ENCODE assay signal across 8 mouse cellular contexts in genomic region chr11:86201037-86201786, GRCm38 (mm10). TPM values are rescaled to one million over a fixed set of nuclear protein-coding genes. Genes with fewer than 3 reads are reported as not detected.
A peak's percentile ranks its signal among the peaks of the same experiment; 100 is the strongest.
DNase-seq lines count a peak whose midpoint lies in the region; ATAC-seq and TF ChIP-seq lines count a peak whose summit lies in the region.

Gene Brip1, minus strand, starts transcription at chr11:86201193.

- peak; percentile 67 for TF ChIP-seq CTCF in liver, embryonic 14.5 days (IDR thresholded peaks at IDR 0.05; ENCODE audit: low read depth)
- peak; percentile 55 for TF ChIP-seq CTCF in stomach, postnatal 0 days (IDR thresholded peaks at IDR 0.05; ENCODE audit: low read depth)

- H3K9ac ChIP-seq in heart, embryonic 15.5 days, result peak within 1 kb of the TSS; percentile 80
- H3K9ac ChIP-seq in liver, embryonic 14.5 days (replicated peaks), result peak within 1 kb of the TSS; percentile 90
- H3K9ac ChIP-seq in neural tube, embryonic 11.5 days (ENCODE audit: low read length), result peak within 1 kb of the TSS; percentile 88
- H3K9ac ChIP-seq in stomach, postnatal 0 days (ENCODE audit: low read length), result peak within 1 kb of the TSS; percentile 85

- DNase-seq in CD8-positive naive resting alpha-beta T cell, adult 2 months (ENCODE audit: low read depth in 2 of 2, low spot score in 2 of 2), result peak; percentile 89 to 93
- peak; percentile 97 for DNase-seq in c-Kit-positive CD71-negative TER-119-negative erythroid progenitor cells, embryonic 14.5 days (ENCODE audit: low read depth)
- DNase-seq in forebrain, embryonic 10.5 days (ENCODE audit: extremely low spot score, low spot score), result peak; percentile 96
- peak; percentile 95 to 97 for DNase-seq in kidney, postnatal 25 days
- peak; percentile 97 for DNase-seq in liver, embryonic 14.5 days (ENCODE audit: low read depth in 3 of 3, low spot score in 3 of 3)
- DNase-seq in neural tube, embryonic 11.5 days (ENCODE audit: low spot score), result peak; percentile 96
- peak; percentile 98 for DNase-seq in stomach, postnatal 0 days (ENCODE audit: low spot score)

- H3K4me2 ChIP-seq in heart, embryonic 15.5 days, result peak within 1 kb of the TSS; percentile 79
- peak within 1 kb of the TSS; percentile 80 for H3K4me2 ChIP-seq in liver, embryonic 14.5 days (ENCODE audit: low read depth)
- peak within 1 kb of the TSS; percentile 66 for H3K4me2 ChIP-seq in neural tube, embryonic 11.5 days (ENCODE audit: low read depth)
- peak within 1 kb of the TSS; percentile 72 for H3K4me2 ChIP-seq in stomach, postnatal 0 days (replicated peaks; ENCODE audit: low read depth)

- TF ChIP-seq EP300 in liver, embryonic 14.5 days (IDR thresholded peaks at IDR 0.05; ENCODE audit: low read depth), result no peak
- peak; percentile 61 for TF ChIP-seq EP300 in stomach, postnatal 0 days (optimal IDR thresholded peaks at IDR 0.05)

- ATAC-seq in heart, embryonic 15.5 days (replicated peaks; ENCODE audit: insufficient number of reproducible peaks, insufficient read depth, low FRiP score, low read depth), result peak; percentile 97
- ATAC-seq in liver, embryonic 14.5 days (ENCODE audit: insufficient read depth), result peak; percentile 98
- peak; percentile 99 for ATAC-seq in neural tube, embryonic 11.5 days (ENCODE audit: insufficient read depth, low FRiP score, low TSS enrichment)
- ATAC-seq in stomach, postnatal 0 days (ENCODE audit: low FRiP score, low TSS enrichment), result peak; percentile 99

- under 1% methylated on average over 60 of the region's 60 CpGs for WGBS in forebrain, embryonic 10.5 days
- under 1% methylated on average over 60 of the region's 60 CpGs for WGBS in heart, embryonic 15.5 days
- WGBS in liver, embryonic 14.5 days (ENCODE audit: insufficient replicate concordance), result under 1% methylated on average over 60 of the region's 60 CpGs
- under 1% methylated on average over 60 of the region's 60 CpGs for WGBS in neural tube, embryonic 11.5 days
- WGBS in stomach, postnatal 0 days, result under 1% methylated on average over 60 of the region's 60 CpGs

- H3K27ac ChIP-seq in forebrain, embryonic 10.5 days, result peak within 1 kb of the TSS; percentile 95
- peak within 1 kb of the TSS; percentile 91 for H3K27ac ChIP-seq in heart, embryonic 15.5 days
- H3K27ac ChIP-seq in liver, embryonic 14.5 days, result peak within 1 kb of the TSS; percentile 78
- H3K27ac ChIP-seq in neural tube, embryonic 11.5 days (ENCODE audit: low read depth, low read length), result peak within 1 kb of the TSS; percentile 42; the same call in 1 of the 2 replicates
- H3K27ac ChIP-seq in stomach, postnatal 0 days (replicated peaks), result peak within 1 kb of the TSS; percentile 88

- H3K9me3 ChIP-seq in forebrain, embryonic 10.5 days, result peaks cover 38% of the 10 kb centered on the region
- H3K9me3 ChIP-seq in heart, embryonic 15.5 days (replicated peaks), result no peaks in the 10 kb centered on the region
- no peaks in the 10 kb centered on the region for H3K9me3 ChIP-seq in liver, embryonic 14.5 days (ENCODE audit: control insufficient read depth, low read length)
- H3K9me3 ChIP-seq in neural tube, embryonic 11.5 days (ENCODE audit: control insufficient read depth, low read length), result no peaks in the 10 kb centered on the region
- H3K9me3 ChIP-seq in stomach, postnatal 0 days (ENCODE audit: control insufficient read depth, low read length), result no peaks in the 10 kb centered on the region

- H3K4me3 ChIP-seq in forebrain, embryonic 10.5 days, result peak within 1 kb of the TSS; percentile 72
- peak within 1 kb of the TSS; percentile 68 for H3K4me3 ChIP-seq in heart, embryonic 15.5 days
- H3K4me3 ChIP-seq in liver, embryonic 14.5 days (ENCODE audit: insufficient read depth in 1 of 2, low read depth in 2 of 2, low read length in 2 of 2), result peak within 1 kb of the TSS; percentile 88 to 98
- peak within 1 kb of the TSS; percentile 74 for H3K4me3 ChIP-seq in neural tube, embryonic 11.5 days (ENCODE audit: low read depth, low read length)
- H3K4me3 ChIP-seq in stomach, postnatal 0 days (ENCODE audit: low read depth, low read length), result peak within 1 kb of the TSS; percentile 82

- no peaks in the 10 kb centered on the region for H3K27me3 ChIP-seq in forebrain, embryonic 10.5 days (ENCODE audit: poor library complexity, severe bottlenecking)
- H3K27me3 ChIP-seq in heart, embryonic 15.5 days, result no peaks in the 10 kb centered on the region
- H3K27me3 ChIP-seq in liver, embryonic 14.5 days (ENCODE audit: control insufficient read depth, insufficient read depth, low read length), result no peaks in the 10 kb centered on the region
- H3K27me3 ChIP-seq in neural tube, embryonic 11.5 days (ENCODE audit: control insufficient read depth, insufficient read depth, low read length), result no peaks in the 10 kb centered on the region
- H3K27me3 ChIP-seq in stomach, postnatal 0 days (ENCODE audit: control insufficient read depth, insufficient read depth, low read length), result no peaks in the 10 kb centered on the region

- peaks cover 25% of the 10 kb centered on the region for H3K4me1 ChIP-seq in forebrain, embryonic 10.5 days
- H3K4me1 ChIP-seq in heart, embryonic 15.5 days (replicated peaks), result peaks cover 15% of the 10 kb centered on the region
- peaks cover 6 to 7% of the 10 kb centered on the region in 2 experiments; a peak in 3 of 4 replicates for H3K4me1 ChIP-seq in liver, embryonic 14.5 days (replicated peaks; ENCODE audit: control insufficient read depth in 2 of 2, insufficient read depth in 2 of 2, low read length in 1 of 2)
- 0 out of 2 replicates have a peak, but pooled peaks cover 2% of the 10 kb centered on the region for H3K4me1 ChIP-seq in neural tube, embryonic 11.5 days (ENCODE audit: control insufficient read depth, insufficient read depth, low read length)
- H3K4me1 ChIP-seq in stomach, postnatal 0 days (replicated peaks; ENCODE audit: control insufficient read depth, insufficient read depth), result no peaks in the 10 kb centered on the region

- H3K36me3 ChIP-seq in forebrain, embryonic 10.5 days (replicated peaks), result peaks cover 65% of the 10 kb centered on the region
- peaks cover 32% of the 10 kb centered on the region for H3K36me3 ChIP-seq in heart, embryonic 15.5 days
- peaks cover 32% of the 10 kb centered on the region for H3K36me3 ChIP-seq in liver, embryonic 14.5 days (replicated peaks; ENCODE audit: control insufficient read depth, insufficient read depth, low read depth)
- peaks cover 21% of the 10 kb centered on the region for H3K36me3 ChIP-seq in neural tube, embryonic 11.5 days (ENCODE audit: control insufficient read depth, insufficient read depth, low read length)
- H3K36me3 ChIP-seq in stomach, postnatal 0 days (ENCODE audit: control insufficient read depth, insufficient read depth, low read length), result peaks cover 10% of the 10 kb centered on the region

RNA-seq across cellular contexts. Expression of gene Brip1, which starts in this region (rescaled TPM):
- polyA plus RNA-seq in forebrain, embryonic 10.5 days (2016; fragmentation: Nextera tagmentation; extraction: Ambion mirVana), result 11.5 and 11.7 TPM in 2 replicates
- polyA plus RNA-seq in heart, embryonic 15.5 days (2015; fragmentation: Nextera tagmentation; extraction: Ambion mirVana), result 3.4 and 5.7 TPM in 2 replicates
- polyA plus RNA-seq in liver, embryonic 14.5 days (2012; rRNA removed), result 1.6 and 2.8 TPM in 2 replicates
- 6.5 and 6.8 TPM in 2 replicates for polyA plus RNA-seq in liver, embryonic 14.5 days (2014; fragmentation: Nextera tagmentation; extraction: Ambion mirVana)
- 9.6 and 10.2 TPM in 2 replicates for polyA plus RNA-seq in neural tube, embryonic 11.5 days (2014; fragmentation: Nextera tagmentation; extraction: Ambion mirVana)
- 2.2 and 2.6 TPM in 2 replicates for polyA plus RNA-seq in stomach, postnatal 0 days (2015; fragmentation: Nextera tagmentation; extraction: Ambion mirVana)

Comparison
In these comparisons a context has a peak if more than half of its experiments do, and no peak if none do; other contexts are left out.
1. Peak in every context shown above with its lines: DNase-seq, ATAC-seq, H3K4me3 ChIP-seq and H3K27ac ChIP-seq.
2. H3K27ac ChIP-seq: peak in every context shown above with its lines; median percentile 95 in forebrain, embryonic 10.5 days; 91 in heart, embryonic 15.5 days; 88 in stomach, postnatal 0 days; 78 in liver, embryonic 14.5 days; 42 in neural tube, embryonic 11.5 days.